Mouse (Mus musculus) bone marrow, adult 2 months (tissue): Measurements from ENCODE around the gene Slc30a2. TPM values are rescaled to one million over a fixed set of nuclear protein-coding genes. Genes with fewer than 3 reads are reported as not detected.

Source experiments
- H3K27ac ChIP-seq: fragments of 200-500 bp; 2 replicates; pipeline ENCODE4 v1.5.1; 2012; ENCODE audit warnings: low read depth, mild to moderate bottlenecking, control low read depth, inconsistent platforms, low read length; ENCODE audit not compliant: control insufficient read depth, poor library complexity, insufficient read depth
- H3K4me1 ChIP-seq: fragments of 200-500 bp; 2 replicates; pipeline ENCODE4 v1.6.1; 2011; ENCODE audit warnings: low read length; ENCODE audit not compliant: control insufficient read depth, insufficient read depth
- H3K4me3 ChIP-seq: fragments of 200-500 bp; replicated peaks from 2 replicates; pipeline ENCODE3; 2011; ENCODE audit warnings: mild to moderate bottlenecking, low read depth, low read length, control low read depth; ENCODE audit not compliant: control insufficient read depth
- CTCF ChIP-seq: fragments of 200-500 bp; IDR thresholded peaks from 2 replicates; pipeline ENCODE4 v1.5.1; 2011; ENCODE audit warnings: low read length, control low read depth; ENCODE audit not compliant: control insufficient read depth, insufficient read depth
- POLR2A ChIP-seq: fragments of 200-500 bp; IDR thresholded peaks from 2 replicates; pipeline ENCODE4 v1.6.1; 2011; ENCODE audit warnings: low read depth, mild to moderate bottlenecking, control low read depth, low read length, borderline replicate concordance; ENCODE audit not compliant: control insufficient read depth
- WGBS: fragments of 180-500 bp; shearing (Covaris S2); methylation state at CpG from one replicate; pipeline ENCODE4 v1.1.7; 2018; 5-methylcytosine and 5-hydroxymethylcytosine counted together
- polyA plus RNA-seq: library from polyadenylated mRNA; stranded (reverse); fragments of >200 nt; gene quantifications from 2 replicates; pipeline ENCODE4 v1.2.4, GENCODE M21; 2011; ENCODE audit warnings: low replicate concordance; ENCODE audit not compliant: missing spikeins, insufficient read depth, insufficient read length

Gene Slc30a2
- polyA plus RNA-seq, 1 experiment, result 4.0 TPM

- H3K27ac ChIP-seq, result no peak overlapping the region
- WGBS, result 82% methylated on average over 7 of the region's 7 CpGs
- no peak overlapping the region for H3K4me3 ChIP-seq
- TF ChIP-seq POLR2A, result no peak
- no peak for TF ChIP-seq CTCF
- H3K4me1 ChIP-seq, result no peaks in the 10 kb centered on the region
Measured at GRCm38 (mm10) chr4:134349829-134350228, 6.8 kb downstream of the Slc30a2 start.

- no peak for TF ChIP-seq CTCF
- TF ChIP-seq POLR2A, result no peak
- 78% methylated on average over 6 of the region's 6 CpGs for WGBS
- Histone ChIP-seq H3K4me3 (no peak overlapping the region), H3K27ac (no peak overlapping the region), H3K4me1 (no peaks in the 10 kb centered on the region)
Measured at GRCm38 (mm10) chr4:134350641-134351040, 7.7 kb downstream of the Slc30a2 start.

GRCm38 (mm10) chr4:134351329-134352260, 8.6 kb downstream of the Slc30a2 start:
- 60% methylated on average over 18 of the region's 18 CpGs for WGBS
- H3K4me1 ChIP-seq, result no peaks in the 10 kb centered on the region

GRCm38 (mm10) chr4:134352261-134352707, 9.3 kb downstream of the Slc30a2 start:
- no peak overlapping the region for H3K27ac ChIP-seq
- H3K4me1 ChIP-seq, result no peaks in the 10 kb centered on the region
- 74% methylated on average over 12 of the region's 12 CpGs for WGBS
- H3K4me3 ChIP-seq, result no peak overlapping the region
- no peak for TF ChIP-seq POLR2A
- TF ChIP-seq CTCF, result no peak

More at GRCm38 (mm10) chr4:134351329-134352260, 8.6 kb downstream of the Slc30a2 start:
- Histone ChIP-seq H3K27ac (no peak overlapping the region), H3K4me3 (no peak overlapping the region)
- no peak for TF ChIP-seq POLR2A
- no peak for TF ChIP-seq CTCF

- no peak overlapping the region for H3K27ac ChIP-seq
- H3K4me1 ChIP-seq, result no peaks in the 10 kb centered on the region
- 80% methylated on average over 7 of the region's 7 CpGs for WGBS
- TF ChIP-seq CTCF, result no peak
- TF ChIP-seq POLR2A, result no peak
- no peak overlapping the region for H3K4me3 ChIP-seq
Measured at GRCm38 (mm10) chr4:134352929-134353328, 9.9 kb downstream of the Slc30a2 start.

- H3K4me1 ChIP-seq, result no peaks in the 10 kb centered on the region
- no peak for TF ChIP-seq POLR2A
- TF ChIP-seq CTCF, result no peak
- no peak overlapping the region for H3K27ac ChIP-seq
- 55% methylated on average over 5 of the region's 5 CpGs for WGBS
- no peak overlapping the region for H3K4me3 ChIP-seq
Measured at GRCm38 (mm10) chr4:134353527-134354409, 10.8 kb downstream of the Slc30a2 start.

- WGBS, result 56% methylated on average over 16 of the region's 16 CpGs
Measured at GRCm38 (mm10) chr4:134355841-134356452, 13.0 kb downstream of the Slc30a2 start.

More at GRCm38 (mm10) chr4:134355841-134356452, 13.0 kb downstream of the Slc30a2 start:
- no peaks in the 10 kb centered on the region for H3K4me1 ChIP-seq
- TF ChIP-seq CTCF, result no peak
- TF ChIP-seq POLR2A, result no peak
- H3K27ac ChIP-seq, result no peak overlapping the region
- no peak overlapping the region for H3K4me3 ChIP-seq
